Mouse (Mus musculus) gonadal fat pad, adult 2 months (tissue): Measurements from ENCODE around the gene Scaper. TPM values are rescaled to one million over a fixed set of nuclear protein-coding genes. Genes with fewer than 3 reads are reported as not detected.

Experiments
- DNase-seq: peaks from one replicate; pipeline ENCODE4 v3.0.0-alpha.2; 2012; ENCODE audit warnings: low read depth
- polyA plus RNA-seq: library from polyadenylated mRNA; depleted of rRNA; stranded (reverse); fragments of >200 nt; gene quantifications from 2 replicates; pipeline ENCODE4 v1.2.3, GENCODE M21; 2012

Gene Scaper
- polyA plus RNA-seq, 1 experiment = 6.4 TPM

GRCm38 (mm10) chr9:55608701-55609531 is 329.0 kb downstream of the Scaper start:
- no peak for DNase-seq

GRCm38 (mm10) chr9:55598594-55598993 is 339.3 kb downstream of the Scaper start:
- no peak for DNase-seq

DNA sequence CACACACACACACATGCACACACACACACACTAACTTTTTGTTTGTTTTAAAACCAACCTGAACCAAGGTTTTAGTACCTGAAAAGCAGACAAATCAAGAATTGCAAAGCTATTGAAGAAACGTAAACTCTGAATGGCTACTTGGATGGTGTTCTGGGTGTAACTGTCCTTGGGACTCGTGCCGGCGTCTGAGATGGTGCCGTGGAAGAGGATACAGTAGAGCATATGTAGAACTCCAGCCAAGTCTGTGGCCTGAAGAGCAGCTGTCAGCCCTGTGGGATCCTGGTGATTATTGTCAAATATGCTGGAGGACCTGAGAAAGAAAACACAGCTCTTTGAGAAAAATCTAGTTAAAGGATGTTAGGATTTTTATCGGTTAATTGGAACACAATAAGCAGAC is 351.8 kb downstream of the Scaper start:
- no peak for DNase-seq

DNA sequence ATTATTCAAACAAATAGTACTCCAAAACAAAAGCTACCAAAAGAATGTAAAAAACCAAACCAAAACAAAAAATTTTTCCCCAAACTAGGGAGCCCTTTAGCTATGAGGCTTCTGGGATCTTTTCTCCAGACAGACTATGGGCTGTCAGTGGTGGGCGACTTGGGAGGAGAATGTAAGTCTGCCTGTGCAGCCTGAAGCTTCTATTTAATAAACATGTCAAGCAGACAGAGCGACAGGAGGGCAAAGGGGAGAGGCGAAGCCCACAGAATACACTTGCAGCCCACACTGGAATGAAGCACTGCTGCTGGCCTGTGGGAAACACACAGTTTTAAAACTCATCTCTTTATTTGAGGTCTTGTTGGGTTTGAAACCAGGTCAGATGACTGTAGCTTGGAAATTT is 356.5 kb downstream of the Scaper start:
- DNase-seq = no peak

GRCm38 (mm10) chr9:55576571-55576970 is 361.3 kb downstream of the Scaper start:
- no peak for DNase-seq

GRCm38 (mm10) chr9:55571071-55571470 is 366.8 kb downstream of the Scaper start:
- DNase-seq = no peak

DNA sequence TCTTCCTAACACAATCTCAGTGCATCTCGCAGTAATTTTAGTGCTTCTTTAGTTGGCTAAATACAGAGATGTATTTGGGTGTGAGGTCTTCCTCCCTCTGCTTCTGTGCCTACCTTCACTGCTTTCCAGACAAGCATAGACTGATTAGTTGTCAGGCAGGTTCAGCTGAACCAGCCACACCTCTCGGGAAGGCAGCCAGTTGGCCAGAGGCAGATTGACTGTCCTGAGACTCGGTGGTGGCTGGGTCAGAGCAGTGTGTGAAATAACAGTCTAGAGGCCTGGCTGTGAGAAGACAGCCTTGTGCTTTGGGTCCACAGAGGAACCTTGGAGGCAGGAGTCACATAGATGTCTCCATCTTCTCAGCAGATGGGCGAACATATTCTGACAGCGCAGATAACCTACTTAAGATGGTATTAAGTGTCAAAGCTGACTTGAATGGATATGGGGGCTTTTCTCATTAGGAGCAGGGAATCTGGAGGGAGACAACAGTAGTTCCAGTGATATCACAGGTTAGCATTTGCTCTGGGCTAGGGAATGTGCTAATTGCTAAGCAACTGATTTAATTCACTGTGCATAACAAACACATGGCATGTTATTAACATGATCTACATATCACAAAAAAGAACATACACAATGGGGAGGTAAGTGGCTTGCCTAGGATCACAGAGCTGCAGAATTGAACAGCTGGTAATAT is 369.3 kb downstream of the Scaper start:
- peak; percentile 44 for DNase-seq

- DNase-seq = no peak
Observed at GRCm38 (mm10) chr9:55560960-55561359, 377.0 kb downstream of the Scaper start.

GRCm38 (mm10) chr9:55554986-55555385 is 382.9 kb downstream of the Scaper start:
- no peak for DNase-seq

DNA sequence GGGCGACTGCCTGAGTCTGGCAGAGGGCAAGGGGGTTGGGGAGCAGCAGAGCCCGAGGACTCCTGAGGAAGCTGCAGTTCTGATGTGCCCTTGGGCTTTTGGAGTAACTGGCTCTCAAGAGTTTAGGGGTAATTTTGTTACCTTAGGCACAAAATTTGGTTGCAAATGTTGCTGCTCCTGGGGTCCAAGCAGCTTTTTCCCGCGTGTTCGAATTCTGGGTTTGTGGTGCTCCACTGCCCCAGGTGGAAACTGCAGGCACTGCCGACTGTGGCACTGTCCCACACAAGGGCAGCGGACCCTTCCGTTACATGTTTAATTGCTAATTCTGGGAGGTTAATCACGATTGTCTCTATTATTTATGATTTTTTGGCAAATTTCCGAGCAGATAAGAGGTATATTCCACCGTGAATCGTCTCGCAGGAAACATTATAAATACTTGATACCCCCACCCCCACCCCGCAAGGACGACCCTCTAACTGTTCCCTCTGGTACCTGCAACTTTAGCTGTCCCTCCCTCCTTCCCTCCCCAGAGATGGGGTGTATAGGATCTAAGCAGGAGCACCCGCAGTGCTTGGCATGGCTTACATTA is 388.5 kb downstream of the Scaper start:
- DNase-seq = no peak

GRCm38 (mm10) chr9:55548871-55549270 is 389.0 kb downstream of the Scaper start:
- no peak for DNase-seq

DNA sequence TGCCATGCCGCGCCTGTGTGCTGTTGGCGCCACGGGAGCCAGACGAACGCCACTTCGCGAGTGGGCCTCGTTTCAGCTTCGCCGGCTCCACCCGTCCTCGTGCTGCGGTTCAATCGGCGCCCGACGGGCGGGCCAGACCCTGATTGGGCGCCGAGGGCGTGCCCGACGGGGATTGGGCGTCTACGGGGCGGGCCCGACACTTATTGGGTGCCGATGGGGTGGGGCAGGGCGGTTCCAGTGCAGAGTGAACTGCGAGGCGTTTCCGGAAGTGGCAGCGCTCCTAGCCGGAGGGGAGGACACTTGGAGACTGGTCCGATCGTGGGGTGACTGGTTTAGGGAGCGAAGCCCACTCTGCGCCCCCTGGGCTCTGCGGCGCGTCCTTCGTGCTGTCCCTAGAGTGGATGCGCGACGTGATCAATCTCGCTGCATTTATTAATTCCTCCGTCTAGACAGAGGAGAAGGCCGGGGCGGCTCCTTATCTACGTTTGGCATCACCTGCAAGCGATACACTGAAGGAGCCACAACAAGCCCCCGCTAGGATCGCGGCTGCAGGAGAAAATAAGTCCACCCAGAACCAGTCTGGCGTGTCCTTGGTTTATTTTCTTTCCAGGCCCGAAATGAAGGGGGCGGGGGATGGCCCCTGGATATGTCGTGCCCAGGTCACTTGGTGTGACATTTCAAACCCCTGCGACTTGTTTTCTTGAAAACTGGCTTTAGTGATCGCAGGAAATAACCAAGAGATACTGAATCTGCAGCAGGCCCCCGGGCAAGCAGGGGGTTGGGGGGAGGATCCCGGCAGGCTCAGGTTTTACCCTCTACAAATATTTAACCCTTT is 391.5 kb downstream of the Scaper start:
- no peak for DNase-seq

GRCm38 (mm10) chr9:55545556-55546175 is 392.3 kb downstream of the Scaper start:
- no peak for DNase-seq

GRCm38 (mm10) chr9:55544861-55545555 is 392.9 kb downstream of the Scaper start:
- DNase-seq = no peak

- no peak for DNase-seq
Observed at GRCm38 (mm10) chr9:55543703-55544401, 394.1 kb downstream of the Scaper start.

DNA sequence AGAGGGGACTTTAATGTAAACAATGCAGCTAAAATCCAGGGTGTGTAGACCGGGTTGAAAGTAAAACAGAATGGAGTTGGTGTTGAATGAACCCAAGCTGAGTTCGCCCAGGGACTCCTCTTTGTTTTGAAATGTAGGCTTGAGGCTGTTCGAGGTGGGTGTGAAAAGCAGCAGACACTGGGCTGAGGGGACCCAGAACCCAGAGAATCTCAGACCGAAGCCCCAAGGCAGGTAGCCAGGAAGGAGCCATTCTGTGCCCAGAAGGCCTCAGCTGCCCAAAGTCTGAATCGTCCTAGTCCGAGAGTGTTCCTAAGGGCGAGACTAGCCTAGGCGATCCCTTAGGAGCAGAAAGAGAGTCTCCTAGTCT is 394.6 kb downstream of the Scaper start:
- DNase-seq = no peak

DNA sequence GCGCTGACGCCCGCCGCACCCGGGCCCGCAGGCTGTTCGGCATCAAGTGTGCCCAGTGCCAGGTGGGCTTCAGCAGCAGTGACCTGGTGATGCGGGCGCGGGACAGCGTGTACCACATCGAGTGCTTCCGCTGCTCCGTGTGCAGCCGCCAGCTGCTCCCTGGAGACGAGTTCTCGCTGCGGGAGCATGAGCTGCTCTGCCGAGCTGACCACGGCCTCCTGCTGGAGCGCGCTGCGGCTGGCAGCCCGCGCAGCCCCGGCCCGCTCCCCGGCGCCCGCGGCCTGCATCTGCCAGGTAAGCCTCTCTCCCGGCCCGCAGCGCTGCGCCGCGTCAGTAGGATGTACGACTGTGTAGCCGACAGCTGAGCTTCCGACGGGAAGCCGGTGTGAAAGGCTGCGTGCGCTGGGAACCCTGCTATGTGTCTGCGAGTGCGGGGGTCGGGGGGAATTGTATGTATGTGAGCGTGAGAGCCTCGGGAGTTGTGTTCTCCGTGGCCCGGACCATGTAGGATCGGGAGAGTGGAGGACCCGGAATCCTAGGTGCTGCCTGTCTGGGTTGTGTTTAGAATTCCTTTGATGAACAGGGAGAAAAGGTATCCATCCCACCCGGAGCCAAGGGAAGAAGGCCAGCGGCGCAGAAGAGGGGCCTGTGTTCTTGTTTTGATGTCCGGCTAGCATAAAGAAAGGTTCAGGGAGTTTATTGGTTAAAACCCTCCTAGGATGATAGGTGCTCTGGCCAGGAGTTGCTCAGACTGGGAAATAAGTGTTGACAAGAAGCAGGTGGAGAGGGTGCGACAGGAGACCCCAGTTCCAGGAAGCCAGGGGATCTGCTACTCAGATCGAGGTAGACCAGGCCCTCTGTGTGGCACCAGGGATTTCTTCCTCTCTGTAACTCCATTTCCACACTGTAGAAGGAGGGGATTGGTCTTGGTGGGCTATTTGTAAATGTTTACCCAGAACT is 395.3 kb downstream of the Scaper start:
- DNase-seq = no peak

- no peak for DNase-seq
Observed at GRCm38 (mm10) chr9:55541681-55542365, 396.1 kb downstream of the Scaper start.
